Mouse (Mus musculus): Measurements from ENCODE around the gene Spi1. TPM values are rescaled to one million over a fixed set of nuclear protein-coding genes. Genes with fewer than 3 reads are reported as not detected.

The Spi1 gene
- total RNA-seq, 1 experiment = 0.31 TPM

DNA sequence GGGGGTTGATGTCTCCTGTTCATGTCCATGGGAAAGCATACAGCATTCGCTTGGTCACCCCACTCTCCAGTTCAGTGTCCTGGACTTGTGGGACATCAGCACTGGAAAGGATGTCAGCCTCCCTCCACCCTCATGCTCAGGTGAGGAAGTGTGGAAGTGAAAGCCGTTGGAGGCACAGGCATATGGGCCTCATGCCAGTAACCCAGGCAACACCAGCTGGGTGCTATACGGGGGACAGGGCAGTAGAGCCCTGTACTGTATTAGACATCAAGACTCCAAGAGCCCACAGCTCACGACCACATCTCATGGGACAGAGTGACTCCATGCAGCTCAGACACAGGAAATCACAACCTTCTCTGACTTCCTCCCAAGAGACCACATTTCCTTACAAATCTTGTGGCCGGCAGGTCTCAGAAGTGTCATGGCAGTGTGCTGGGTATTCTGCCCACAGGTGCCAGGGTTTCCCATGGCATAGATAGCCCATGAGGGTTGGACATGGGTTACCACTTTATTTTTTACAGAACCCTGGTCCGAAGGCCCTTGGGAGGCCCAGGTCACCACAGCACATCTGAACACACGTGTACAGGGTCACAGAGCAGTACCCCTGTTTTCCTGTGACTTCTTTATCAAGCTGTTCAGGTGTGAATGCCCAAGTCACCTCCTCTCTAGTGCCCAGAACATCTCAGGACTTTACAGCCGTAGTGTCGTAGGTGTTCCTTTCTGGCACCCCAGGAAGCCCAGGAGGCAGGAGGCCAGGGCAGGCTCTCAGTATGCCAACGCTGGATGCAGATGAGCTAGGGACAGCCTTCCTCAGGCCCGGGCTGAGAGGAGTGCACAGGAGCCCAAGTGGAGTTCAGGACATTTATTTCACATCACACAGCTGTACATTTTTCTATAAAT is 54.6 kb downstream of the Spi1 start:
- TF ChIP-seq CHD2 (IDR thresholded peaks at IDR 0.05; ENCODE audit: low read depth, low read length) (no peak), HCFC1 (IDR thresholded peaks at IDR 0.05; ENCODE audit: borderline replicate concordance, insufficient read depth, low read length) (no peak), ZNF384 (IDR thresholded peaks at IDR 0.05; ENCODE audit: low read depth, low read length) (no peak), MAFK (IDR thresholded peaks at IDR 0.05; ENCODE audit: insufficient read depth, low read depth, low read length) (no peak), ZC3H11A (IDR thresholded peaks at IDR 0.05; ENCODE audit: borderline replicate concordance, low read depth, low read length) (no peak)
- H3K36me3 ChIP-seq (ENCODE audit: control insufficient read depth, insufficient read depth, low read length, poor library complexity, severe bottlenecking) = no peaks in the 10 kb centered on the region
- no peaks in the 10 kb centered on the region for H3K9me3 ChIP-seq (ENCODE audit: control insufficient read depth, insufficient read depth, low read depth, low read length)
- no peak for DNase-seq (ENCODE audit: low read depth, low spot score)
- no peak overlapping the region for H3K9ac ChIP-seq (ENCODE audit: insufficient read depth, low read depth, low read length, poor library complexity, severe bottlenecking)
- H3K4me3 ChIP-seq (ENCODE audit: insufficient read depth in 1 of 2, low read depth in 1 of 2, low read length in 2 of 2, poor library complexity in 1 of 2, severe bottlenecking in 1 of 2) = no peak overlapping the region
- no peak overlapping the region for H3K27ac ChIP-seq (ENCODE audit: insufficient read depth, low read depth, low read length, poor library complexity, severe bottlenecking)
- in situ Hi-C loops (cut with MboI; ENCODE audit: low sequenced_read_pairs in 2 of 2, unreplicated experiment in 2 of 2) = no loop called here
- H3K4me1 ChIP-seq (ENCODE audit: control insufficient read depth in 2 of 2, insufficient read depth in 2 of 2, low read length in 2 of 2, poor library complexity in 1 of 2) = peaks cover 0 to 10% of the 10 kb centered on the region in 2 experiments; a peak in 2 of 4 replicates

DNA sequence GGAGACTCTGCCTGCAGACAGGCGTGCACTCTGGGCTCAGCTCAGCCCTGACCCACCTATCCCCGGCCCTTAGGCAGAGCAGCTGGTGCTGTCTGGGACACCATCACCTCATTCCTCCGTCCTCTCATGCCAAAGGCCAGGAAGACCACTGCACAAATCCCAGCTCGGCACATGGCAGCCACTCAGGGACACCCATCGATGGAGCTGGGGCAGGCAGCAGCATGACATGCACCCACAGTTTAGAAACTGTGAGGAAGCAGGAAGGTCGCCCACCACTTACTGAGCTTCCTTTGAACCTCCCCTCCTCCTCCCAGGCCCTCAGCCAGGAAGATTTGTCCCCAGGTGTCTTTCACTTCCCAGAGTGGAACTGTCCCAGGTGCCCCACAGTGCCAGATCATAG is 55.3 kb downstream of the Spi1 start:
- H3K4me3 ChIP-seq (ENCODE audit: insufficient read depth in 1 of 2, low read depth in 1 of 2, low read length in 2 of 2, poor library complexity in 1 of 2, severe bottlenecking in 1 of 2) = no peak overlapping the region
- H3K36me3 ChIP-seq (ENCODE audit: control insufficient read depth, insufficient read depth, low read length, poor library complexity, severe bottlenecking) = no peaks in the 10 kb centered on the region
- H3K27ac ChIP-seq (ENCODE audit: insufficient read depth, low read depth, low read length, poor library complexity, severe bottlenecking) = no peak overlapping the region
- no peak for TF ChIP-seq ZC3H11A (IDR thresholded peaks at IDR 0.05; ENCODE audit: borderline replicate concordance, low read depth, low read length)
- TF ChIP-seq CHD2 (IDR thresholded peaks at IDR 0.05; ENCODE audit: low read depth, low read length) = no peak
- no peak for TF ChIP-seq HCFC1 (IDR thresholded peaks at IDR 0.05; ENCODE audit: borderline replicate concordance, insufficient read depth, low read length)
- no peak for TF ChIP-seq ZNF384 (IDR thresholded peaks at IDR 0.05; ENCODE audit: low read depth, low read length)
- no peak for TF ChIP-seq MAFK (IDR thresholded peaks at IDR 0.05; ENCODE audit: insufficient read depth, low read depth, low read length)
- in situ Hi-C loops (cut with MboI; ENCODE audit: low sequenced_read_pairs in 2 of 2, unreplicated experiment in 2 of 2) = no loop called here
- DNase-seq (ENCODE audit: low read depth, low spot score) = no peak
- H3K9ac ChIP-seq (ENCODE audit: insufficient read depth, low read depth, low read length, poor library complexity, severe bottlenecking) = no peak overlapping the region
- peaks cover 0 to 10% of the 10 kb centered on the region in 2 experiments; a peak in 2 of 4 replicates for H3K4me1 ChIP-seq (ENCODE audit: control insufficient read depth in 2 of 2, insufficient read depth in 2 of 2, low read length in 2 of 2, poor library complexity in 1 of 2)
- H3K9me3 ChIP-seq (ENCODE audit: control insufficient read depth, insufficient read depth, low read depth, low read length) = no peaks in the 10 kb centered on the region

- TF ChIP-seq ZC3H11A (IDR thresholded peaks at IDR 0.05; ENCODE audit: borderline replicate concordance, low read depth, low read length) (no peak), ZNF384 (IDR thresholded peaks at IDR 0.05; ENCODE audit: low read depth, low read length) (no peak), HCFC1 (IDR thresholded peaks at IDR 0.05; ENCODE audit: borderline replicate concordance, insufficient read depth, low read length) (no peak), MAFK (IDR thresholded peaks at IDR 0.05; ENCODE audit: insufficient read depth, low read depth, low read length) (no peak), CHD2 (IDR thresholded peaks at IDR 0.05; ENCODE audit: low read depth, low read length) (no peak)
- Histone ChIP-seq H3K9ac (ENCODE audit: insufficient read depth, low read depth, low read length, poor library complexity, severe bottlenecking) (no peak overlapping the region), H3K27ac (ENCODE audit: insufficient read depth, low read depth, low read length, poor library complexity, severe bottlenecking) (no peak overlapping the region), H3K4me1 (ENCODE audit: control insufficient read depth in 2 of 2, insufficient read depth in 2 of 2, low read length in 2 of 2, poor library complexity in 1 of 2) (peaks cover 0 to 14% of the 10 kb centered on the region in 2 experiments; a peak in 2 of 4 replicates), H3K9me3 (ENCODE audit: control insufficient read depth, insufficient read depth, low read depth, low read length) (no peaks in the 10 kb centered on the region), H3K4me3 (ENCODE audit: insufficient read depth in 1 of 2, low read depth in 1 of 2, low read length in 2 of 2, poor library complexity in 1 of 2, severe bottlenecking in 1 of 2) (no peak overlapping the region), H3K36me3 (ENCODE audit: control insufficient read depth, insufficient read depth, low read length, poor library complexity, severe bottlenecking) (no peaks in the 10 kb centered on the region)
- no peak for DNase-seq (ENCODE audit: low read depth, low spot score)
- in situ Hi-C loops (cut with MboI; ENCODE audit: low sequenced_read_pairs in 2 of 2, unreplicated experiment in 2 of 2) = no loop called here
These were observed 57.1 kb downstream of the Spi1 start for GRCm38 (mm10) chr2:91139311-91139710.

DNA sequence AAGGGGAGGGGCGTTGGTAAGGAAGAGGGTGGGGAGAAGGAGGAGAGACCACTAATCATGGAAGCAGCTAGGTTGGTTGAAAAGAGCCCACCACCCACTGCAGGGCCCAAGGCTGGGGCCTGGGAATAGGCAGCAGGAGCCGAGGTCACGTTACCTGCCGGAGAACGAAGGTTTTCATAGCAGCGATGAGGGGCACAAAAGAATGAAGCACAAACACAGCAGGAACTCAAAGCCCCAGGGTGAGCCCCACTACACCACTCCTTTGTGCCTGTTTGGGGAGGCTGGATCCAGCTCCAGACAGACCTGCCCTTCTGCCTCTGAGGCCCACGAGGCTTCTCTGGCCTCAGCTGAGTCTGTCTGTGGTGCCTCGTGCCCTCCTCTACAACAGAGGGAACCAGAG is 57.6 kb downstream of the Spi1 start:
- no peak for TF ChIP-seq HCFC1 (IDR thresholded peaks at IDR 0.05; ENCODE audit: borderline replicate concordance, insufficient read depth, low read length)
- no peak for TF ChIP-seq ZNF384 (IDR thresholded peaks at IDR 0.05; ENCODE audit: low read depth, low read length)
- TF ChIP-seq CHD2 (IDR thresholded peaks at IDR 0.05; ENCODE audit: low read depth, low read length) = no peak
- TF ChIP-seq ZC3H11A (IDR thresholded peaks at IDR 0.05; ENCODE audit: borderline replicate concordance, low read depth, low read length) = no peak
- no peak for TF ChIP-seq MAFK (IDR thresholded peaks at IDR 0.05; ENCODE audit: insufficient read depth, low read depth, low read length)
- in situ Hi-C loops (cut with MboI; ENCODE audit: low sequenced_read_pairs in 2 of 2, unreplicated experiment in 2 of 2) = no loop called here
- Histone ChIP-seq H3K9me3 (ENCODE audit: control insufficient read depth, insufficient read depth, low read depth, low read length) (no peaks in the 10 kb centered on the region), H3K4me1 (ENCODE audit: control insufficient read depth in 2 of 2, insufficient read depth in 2 of 2, low read length in 2 of 2, poor library complexity in 1 of 2) (peaks cover 0 to 14% of the 10 kb centered on the region in 2 experiments; a peak in 2 of 4 replicates), H3K9ac (ENCODE audit: insufficient read depth, low read depth, low read length, poor library complexity, severe bottlenecking) (no peak overlapping the region; the same call in 1 of the 2 replicates), H3K4me3 (ENCODE audit: insufficient read depth in 1 of 2, low read depth in 1 of 2, low read length in 2 of 2, poor library complexity in 1 of 2, severe bottlenecking in 1 of 2) (no peak overlapping the region), H3K27ac (ENCODE audit: insufficient read depth, low read depth, low read length, poor library complexity, severe bottlenecking) (no peak overlapping the region), H3K36me3 (ENCODE audit: control insufficient read depth, insufficient read depth, low read length, poor library complexity, severe bottlenecking) (no peaks in the 10 kb centered on the region)
- peak; percentile 38 for DNase-seq (ENCODE audit: low read depth, low spot score)

Measured in ES-E14 (cell line).